In the genomic region with DNA sequence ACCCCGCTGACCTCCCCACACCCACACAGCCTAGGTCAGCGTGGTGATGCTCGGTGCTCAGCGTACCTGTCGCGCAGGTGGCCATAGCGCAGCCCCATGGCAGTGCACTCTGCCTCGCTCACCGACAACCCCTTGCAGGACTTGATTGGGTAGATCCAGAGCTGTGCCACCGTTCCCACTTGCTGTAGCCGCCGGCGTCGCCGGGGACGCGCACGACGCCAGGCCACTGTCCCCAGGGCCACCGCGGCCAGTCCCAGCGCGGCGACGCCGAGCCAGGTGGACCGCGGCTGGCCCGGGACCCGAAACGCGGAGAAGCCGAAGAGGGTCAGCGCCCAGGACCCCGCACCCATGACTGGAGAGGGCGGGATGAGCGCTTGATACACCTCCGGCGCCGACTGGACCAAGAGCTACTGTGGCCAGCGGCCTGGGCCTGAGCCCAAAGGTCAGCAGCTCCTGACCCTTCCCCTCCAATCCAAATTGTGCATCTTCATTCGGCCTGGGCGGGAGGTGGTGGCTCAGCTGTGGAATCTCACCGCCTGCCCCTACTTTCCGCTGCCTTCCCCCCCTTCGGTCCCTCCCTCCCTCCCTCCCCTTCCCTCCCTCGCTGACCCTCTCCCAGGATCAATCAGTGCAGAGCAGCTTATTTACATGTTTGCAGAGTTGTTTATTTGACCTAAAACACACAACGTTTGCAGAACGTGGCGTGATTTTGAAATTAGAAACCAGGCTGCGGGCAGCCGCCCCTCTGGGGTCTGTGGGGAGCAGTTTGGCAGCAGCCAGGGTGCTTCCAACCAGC, we compare ENCODE assay signal across 8 mouse cellular contexts. TPM values are rescaled to one million over a fixed set of nuclear protein-coding genes. Genes with fewer than 3 reads are reported as not detected.
DNase-seq lines count a peak whose midpoint lies in the region; ATAC-seq and TF ChIP-seq lines count a peak whose summit lies in the region.

A gene (minus strand): TSS at position 534 of the 796 bp plus-strand sequence.

- peak within 1 kb of the TSS; percentile 54 for H3K4me3 ChIP-seq in erythroblast, embryonic 14.5 days (replicated peaks)
- peak within 1 kb of the TSS; percentile 39 for H3K4me3 ChIP-seq in embryonic facial prominence, embryonic 12.5 days
- peak within 1 kb of the TSS; percentile 51 for H3K4me3 ChIP-seq in liver, postnatal 0 days (ENCODE audit: low read depth, low read length)

- no peaks in the 10 kb centered on the region for H3K9me3 ChIP-seq in erythroblast, embryonic 14.5 days (ENCODE audit: control insufficient read depth, low read length)
- no peaks in the 10 kb centered on the region for H3K9me3 ChIP-seq in embryonic facial prominence, embryonic 12.5 days
- H3K9me3 ChIP-seq in liver, postnatal 0 days (ENCODE audit: low read length) = no peaks in the 10 kb centered on the region

- TF ChIP-seq EP300 in liver, postnatal 0 days (IDR thresholded peaks at IDR 0.05; ENCODE audit: low read depth) = peak; percentile 13; the same call in 1 of the 2 replicates

- no peak for ATAC-seq in erythroblast, adult 5-6 weeks (replicated peaks; ENCODE audit: low FRiP score, poor library complexity, severe bottlenecking)
- peak; percentile 41; the same call in 1 of the 2 replicates for ATAC-seq in embryonic facial prominence, embryonic 12.5 days (ENCODE audit: insufficient number of reproducible peaks, insufficient read depth, low FRiP score, low TSS enrichment)
- peak; percentile 81 for ATAC-seq in liver, postnatal 0 days

- peak; percentile 65 for DNase-seq in kidney, adult 11 months
- peak; percentile 80 for DNase-seq in liver, postnatal 0 days
- no peak for DNase-seq in spleen, postnatal 10 days (ENCODE audit: low spot score in 2 of 2)
- no peak for DNase-seq in thymus, postnatal 4 days
- no peak for DNase-seq in c-Kit-positive CD71-positive TER-119-positive erythroid progenitor cells, embryonic 14.5 days (ENCODE audit: low spot score)

- H3K9ac ChIP-seq in embryonic facial prominence, embryonic 12.5 days = 0 out of 2 replicates have a peak within 1 kb of the TSS, but pooled peaks have one; percentile 40
- H3K9ac ChIP-seq in liver, postnatal 0 days (replicated peaks) = peak within 1 kb of the TSS; percentile 82

- H3K27me3 ChIP-seq in erythroblast, embryonic 14.5 days (ENCODE audit: control insufficient read depth) = peaks cover 10% of the 10 kb centered on the region
- H3K27me3 ChIP-seq in embryonic facial prominence, embryonic 12.5 days = peaks cover 23% of the 10 kb centered on the region
- H3K27me3 ChIP-seq in liver, postnatal 0 days (ENCODE audit: insufficient read depth, low read length) = no peaks in the 10 kb centered on the region

- WGBS in embryonic facial prominence, embryonic 12.5 days = 5% methylated on average over 52 of the region's 52 CpGs
- 17% methylated on average over 50 of the region's 52 CpGs for WGBS in liver, postnatal 0 days (ENCODE audit: insufficient replicate concordance)

- no peak within 1 kb of the TSS for H3K27ac ChIP-seq in embryonic facial prominence, embryonic 12.5 days
- peak within 1 kb of the TSS; percentile 96 for H3K27ac ChIP-seq in liver, postnatal 0 days (ENCODE audit: low read depth)

- H3K36me3 ChIP-seq in erythroblast, embryonic 14.5 days (ENCODE audit: control insufficient read depth) = peaks cover 22% of the 10 kb centered on the region
- H3K36me3 ChIP-seq in embryonic facial prominence, embryonic 12.5 days = no peaks in the 10 kb centered on the region; the same call in 1 of the 2 replicates
- H3K36me3 ChIP-seq in liver, postnatal 0 days (replicated peaks; ENCODE audit: insufficient read depth, low read length) = peaks cover 13% of the 10 kb centered on the region

- peak within 1 kb of the TSS; percentile 86 for H3K4me2 ChIP-seq in embryonic facial prominence, embryonic 12.5 days (replicated peaks)
- H3K4me2 ChIP-seq in liver, postnatal 0 days (ENCODE audit: low read depth, low read length) = peak within 1 kb of the TSS; percentile 59

- no peaks in the 10 kb centered on the region for H3K4me1 ChIP-seq in erythroblast, embryonic 14.5 days (ENCODE audit: control insufficient read depth)
- H3K4me1 ChIP-seq in embryonic facial prominence, embryonic 12.5 days = peaks cover 6% of the 10 kb centered on the region
- peaks cover 4% of the 10 kb centered on the region; the same call in 1 of the 2 replicates for H3K4me1 ChIP-seq in liver, postnatal 0 days (ENCODE audit: insufficient read depth)

- no peak for TF ChIP-seq CTCF in liver, postnatal 0 days (IDR thresholded peaks at IDR 0.05; ENCODE audit: low read depth)

RNA-seq across cellular contexts. Expression of the gene that starts here (rescaled TPM):
- not detected in 2 replicates for polyA plus RNA-seq in erythroblast, embryonic 14.5 days (2012)
- total RNA-seq in erythroblast, adult 5-6 weeks (2015; ENCODE audit: low replicate concordance) = not detected in 2 replicates
- not detected in 2 replicates for total RNA-seq in erythroblast, adult 5-6 weeks (2017; ENCODE audit: low replicate concordance)
- polyA plus RNA-seq in embryonic facial prominence, embryonic 12.5 days (2016; fragmentation: Nextera tagmentation; extraction: Ambion mirVana) = not detected in 2 replicates
- 204 and 234 TPM in 2 replicates for polyA plus RNA-seq in liver, postnatal 0 days (2015; fragmentation: Nextera tagmentation; extraction: Ambion mirVana)

Comparison
In these comparisons a context has a peak if more than half of its experiments do, and no peak if none do; other contexts are left out.
1. RNA of the gene that starts here (polyA plus RNA-seq): 204 to 234 TPM in liver, postnatal 0 days; not detected in erythroblast, embryonic 14.5 days and not detected in embryonic facial prominence, embryonic 12.5 days; every median in the first group is over 100 times any median in the second.
2. Peak in ATAC-seq, H3K4me3 ChIP-seq, H3K9ac ChIP-seq and H3K4me2 ChIP-seq in embryonic facial prominence, embryonic 12.5 days; RNA of the gene not detected or under 1 TPM.
3. DNase-seq: peak in kidney, adult 11 months (single experiment) and liver, postnatal 0 days (single experiment); none in spleen, postnatal 10 days (0 of 2), thymus, postnatal 4 days (single experiment) and c-Kit-positive CD71-positive TER-119-positive erythroid progenitor cells, embryonic 14.5 days (single experiment).
4. Peak in every context shown above with its lines, with median percentiles within 50 percentile points of each other: H3K4me3 ChIP-seq.